Mouse (Mus musculus) ES-E14 (cell line): ENCODE measurements around the gene Cep152.

Experiments used
- CHD2 ChIP-seq: IDR thresholded peaks from 2 replicates; pipeline ENCODE4 v1.6.1; 2014; ENCODE audit warnings: mild to moderate bottlenecking, low read depth, low read length, inconsistent platforms
- HCFC1 ChIP-seq: IDR thresholded peaks from 2 replicates; pipeline ENCODE4 v1.6.1; 2012; ENCODE audit warnings: low read length, inconsistent platforms, borderline replicate concordance; ENCODE audit not compliant: insufficient read depth
- MAFK ChIP-seq: IDR thresholded peaks from 2 replicates; pipeline ENCODE4 v1.6.1; 2014; ENCODE audit warnings: mild to moderate bottlenecking, low read depth, low read length, inconsistent platforms; ENCODE audit not compliant: insufficient read depth
- ZNF384 ChIP-seq: IDR thresholded peaks from 2 replicates; pipeline ENCODE4 v1.6.1; 2012; ENCODE audit warnings: low read depth, low read length, inconsistent platforms

GRCm38 (mm10) chr2:125623211-125623610 is 1.7 kb downstream of the Cep152 start:
- TF ChIP-seq MAFK (no peak), ZNF384 (no peak), HCFC1 (no peak), CHD2 (no peak)
